Mouse (Mus musculus) testis, adult 2 months (tissue): ENCODE results near the gene Rgs7.

Experiments
- CTCF ChIP-seq: fragments of 200-500 bp; IDR thresholded peaks from 2 replicates; pipeline ENCODE4 v1.5.1; 2012; ENCODE audit warnings: low read depth, mild to moderate bottlenecking, inconsistent platforms, low read length, moderate library complexity; ENCODE audit not compliant: control insufficient read depth, insufficient read depth, insufficient replicate concordance
- POLR2A ChIP-seq: fragments of 200-500 bp; IDR thresholded peaks from 2 replicates; pipeline ENCODE4 v1.6.1; 2012; ENCODE audit warnings: low read depth, mild to moderate bottlenecking, inconsistent platforms, low read length, moderate library complexity; ENCODE audit not compliant: control insufficient read depth

- no peak for TF ChIP-seq POLR2A
- no peak for TF ChIP-seq CTCF
These were observed 58.6 kb downstream of the Rgs7 start for GRCm38 (mm10) chr1:175433622-175434204.
